Mouse (Mus musculus) intestine, embryonic 14.5 days (tissue): Measurements from ENCODE around the gene Drc3. TPM values are rescaled to one million over a fixed set of nuclear protein-coding genes. Genes with fewer than 3 reads are reported as not detected.
"Not testable (repeated sequence)": the region's sequence is repeated elsewhere in the genome, so short reads cannot be mapped to it uniquely, and the experiment has no call there.

Experiments
- ATAC-seq: fragments of 200-750 bp; cut with Nextera tagmentation; replicated peaks from 2 replicates; pipeline ENCODE4 v1.8.0; 2017; ENCODE audit warnings: low read depth, moderate number of reproducible peaks, moderate TSS enrichment, moderate library complexity; ENCODE audit not compliant: low FRiP score, low TSS enrichment
- DNase-seq: peaks from one replicate; pipeline ENCODE4 v3.0.0-alpha.2; 2018; ENCODE audit warnings: low spot score
- H3K27ac ChIP-seq: fragments of 300-500 bp; sonication (generic); 2 replicates; pipeline ENCODE4 v1.5.1; 2014; ENCODE audit warnings: low read depth, mild to moderate bottlenecking, control low read depth
- H3K27me3 ChIP-seq: fragments of 300-500 bp; sonication (generic); replicated peaks from 2 replicates; pipeline ENCODE4 v1.6.1; 2014; ENCODE audit warnings: low read length, control low read depth; ENCODE audit not compliant: control insufficient read depth, insufficient read depth
- H3K36me3 ChIP-seq: fragments of 300-500 bp; sonication (generic); 2 replicates; pipeline ENCODE4 v1.6.1; 2014; ENCODE audit warnings: low read length, control low read depth; ENCODE audit not compliant: control insufficient read depth, insufficient read depth
- H3K4me1 ChIP-seq: fragments of 300-500 bp; sonication (generic); replicated peaks from 2 replicates; pipeline ENCODE4 v1.6.1; 2014; ENCODE audit warnings: low read length, control low read depth, mixed read lengths; ENCODE audit not compliant: control insufficient read depth, insufficient read depth
- H3K4me2 ChIP-seq: fragments of 300-500 bp; sonication (generic); 2 replicates; pipeline ENCODE4 v1.6.1; 2014; ENCODE audit warnings: low read length
- H3K4me3 ChIP-seq: fragments of 300-500 bp; sonication (generic); 2 replicates; pipeline ENCODE4 v1.5.1; 2014; ENCODE audit warnings: low read depth, low read length, control low read depth, mixed read lengths
- H3K9ac ChIP-seq: fragments of 300-500 bp; sonication (generic); 2 replicates; pipeline ENCODE4 v1.6.1; 2014; ENCODE audit warnings: mild to moderate bottlenecking, low read length
- H3K9me3 ChIP-seq: fragments of 300-500 bp; sonication (generic); 2 replicates; pipeline ENCODE4 v1.6.1; 2016; ENCODE audit warnings: low read length, control low read depth; ENCODE audit not compliant: control insufficient read depth
- WGBS: fragments of 180-500 bp; shearing (Covaris S2); extraction: QIAGEN DNeasy Blood & Tissue Kit; methylation state at CpG from one replicate; pipeline ENCODE4 v1.1.7; 2014; 5-methylcytosine and 5-hydroxymethylcytosine counted together
- polyA plus RNA-seq: library from polyadenylated mRNA; unstranded; fragments of >200 nt; fragmentation: Nextera tagmentation; extraction: Ambion mirVana; gene quantifications from 2 replicates; pipeline ENCODE4 v1.2.1, GENCODE M21; 2014

The Drc3 gene
- polyA plus RNA-seq, 1 experiment from 2014 or later = 1.6 TPM

DNA sequence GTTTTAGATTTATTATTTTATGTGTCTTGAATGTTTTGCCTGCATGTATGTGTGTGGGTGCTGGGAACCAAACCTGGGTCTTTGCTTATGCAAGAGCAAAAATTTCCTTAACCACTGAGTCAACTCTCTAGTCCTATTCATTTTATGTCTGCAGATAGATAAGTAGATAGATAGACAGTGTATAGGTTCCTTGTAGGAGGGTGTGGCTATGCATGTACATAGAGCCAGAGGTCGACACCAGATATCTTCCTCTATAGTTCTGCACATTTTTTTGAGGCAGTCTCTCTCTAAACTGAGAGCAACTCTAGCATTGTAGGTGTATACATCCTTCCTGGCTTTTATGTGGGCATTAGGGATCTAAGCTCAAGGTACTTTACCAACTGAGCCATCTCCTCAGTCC is 82.0 kb downstream of the Drc3 start:
- DNase-seq (no peak), ATAC-seq (no peak)
- no peaks in the 10 kb centered on the region for H3K9me3 ChIP-seq
- WGBS = 100% methylated on average over 1 of the region's 1 CpGs
- no peaks in the 10 kb centered on the region for H3K27me3 ChIP-seq
- H3K36me3 ChIP-seq = peaks cover 74% of the 10 kb centered on the region
- no peak overlapping the region for H3K4me2 ChIP-seq
- no peak overlapping the region for H3K9ac ChIP-seq
- no peaks in the 10 kb centered on the region for H3K4me1 ChIP-seq
- H3K4me3 ChIP-seq = no peak overlapping the region
- H3K27ac ChIP-seq = no peak overlapping the region

DNA sequence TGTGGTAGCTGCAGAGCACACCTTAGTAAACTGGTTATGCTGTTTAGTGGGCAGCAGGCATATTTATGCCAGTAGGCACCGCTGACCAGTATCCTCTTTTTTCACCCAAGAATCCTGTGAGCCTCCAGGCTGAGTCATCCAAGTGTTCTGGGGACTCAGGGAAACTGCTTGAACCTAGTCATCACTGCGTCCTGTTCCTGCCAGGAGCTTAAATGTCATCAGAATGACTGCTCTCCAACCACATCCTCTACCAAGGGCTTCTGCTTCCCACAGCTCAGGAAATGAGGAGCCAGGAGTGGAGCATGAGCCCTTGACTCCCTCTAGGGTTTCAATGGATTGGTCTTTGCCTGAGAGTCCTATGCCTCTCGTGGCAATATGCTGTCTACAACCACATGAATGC is 83.5 kb downstream of the Drc3 start:
- H3K27me3 ChIP-seq = no peaks in the 10 kb centered on the region
- no peak overlapping the region for H3K9ac ChIP-seq
- no peak overlapping the region for H3K27ac ChIP-seq
- peaks cover 82% of the 10 kb centered on the region for H3K36me3 ChIP-seq
- DNase-seq (no peak), ATAC-seq (no peak)
- WGBS = 89% methylated on average over 3 of the region's 3 CpGs
- H3K4me3 ChIP-seq = no peak overlapping the region
- no peaks in the 10 kb centered on the region for H3K4me1 ChIP-seq
- H3K9me3 ChIP-seq = no peaks in the 10 kb centered on the region
- H3K4me2 ChIP-seq = no peak overlapping the region

GRCm38 (mm10) chr11:60439621-60440020 is 86.5 kb downstream of the Drc3 start:
- H3K4me1 ChIP-seq, ATAC-seq, H3K4me3 ChIP-seq, DNase-seq, H3K4me2 ChIP-seq, H3K9ac ChIP-seq, H3K9me3 ChIP-seq, H3K27me3 ChIP-seq, H3K27ac ChIP-seq: not testable (repeated sequence)
- 17% methylated on average over 1 of the region's 1 CpGs for WGBS
- H3K36me3 ChIP-seq = peaks cover 88% of the 10 kb centered on the region

DNA sequence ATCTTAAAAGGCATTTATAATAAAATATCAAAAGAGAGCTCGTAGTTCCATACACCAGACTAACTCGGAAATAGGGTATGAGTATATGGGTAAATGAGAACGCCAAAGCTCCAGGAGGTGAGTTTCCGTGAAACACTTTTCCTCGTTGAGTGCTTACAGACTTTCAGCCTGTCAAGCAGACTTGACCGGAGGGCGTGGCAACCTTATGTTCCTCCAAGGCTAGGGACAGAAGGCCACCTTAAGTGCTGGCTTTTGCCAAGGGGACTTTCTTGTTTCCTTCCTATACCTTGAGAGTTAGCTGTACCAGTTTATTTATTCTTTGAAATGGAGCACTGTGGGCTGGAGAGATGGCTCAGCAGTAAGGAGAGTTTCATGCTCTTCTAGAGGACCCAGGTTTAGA is 87.0 kb downstream of the Drc3 start:
- no peaks in the 10 kb centered on the region for H3K4me1 ChIP-seq
- WGBS = 32% methylated on average over 7 of the region's 7 CpGs
- no peak overlapping the region for H3K27ac ChIP-seq
- peaks cover 83% of the 10 kb centered on the region for H3K36me3 ChIP-seq
- no peak overlapping the region for H3K4me3 ChIP-seq
- no peak overlapping the region for H3K9ac ChIP-seq
- ATAC-seq = no peak
- no peak for DNase-seq
- no peaks in the 10 kb centered on the region for H3K9me3 ChIP-seq
- H3K27me3 ChIP-seq = no peaks in the 10 kb centered on the region
- H3K4me2 ChIP-seq = no peak overlapping the region

DNA sequence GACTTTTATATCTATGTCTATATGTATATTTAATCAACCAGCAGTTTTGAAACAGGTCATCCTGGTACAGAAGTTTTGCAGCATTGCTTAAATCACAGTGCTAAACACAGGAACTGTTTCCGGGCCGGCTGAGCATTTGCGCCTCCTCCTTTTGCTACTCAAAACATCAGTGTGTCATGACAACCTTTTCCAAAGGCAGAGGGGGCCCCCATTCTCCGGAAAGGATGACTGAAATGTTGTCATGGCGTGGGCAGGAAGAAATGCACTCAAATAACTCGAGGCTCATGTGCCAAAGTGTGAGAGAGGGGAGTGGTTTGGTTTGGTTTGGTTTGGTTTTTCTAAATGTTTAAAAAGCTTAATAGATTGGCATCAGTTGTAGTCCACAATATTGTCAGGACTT is 89.8 kb downstream of the Drc3 start:
- Histone ChIP-seq H3K4me2 (no peak overlapping the region), H3K36me3 (peaks cover 58% of the 10 kb centered on the region), H3K9ac (no peak overlapping the region), H3K27ac (no peak overlapping the region), H3K4me3 (no peak overlapping the region), H3K27me3 (no peaks in the 10 kb centered on the region), H3K9me3 (no peaks in the 10 kb centered on the region), H3K4me1 (no peaks in the 10 kb centered on the region)
- DNase-seq (no peak), ATAC-seq (no peak)
- 90% methylated on average over 6 of the region's 6 CpGs for WGBS

Other genes with a start within 250 kb of the Drc3 start
- gene Rai1, start 248.3 kb upstream of the Drc3 start, polyA plus RNA-seq = 28.2 and 31.2 TPM in 2 replicates
- gene Srebf1, start 130.7 kb upstream of the Drc3 start, polyA plus RNA-seq = 85.0 and 97.7 TPM in 2 replicates
- 16.3 and 19.4 TPM in 2 replicates for gene Tom1l2, start 424 bp upstream of the Drc3 start, polyA plus RNA-seq
- gene Gid4, start 63.8 kb downstream of the Drc3 start, polyA plus RNA-seq = 28.9 and 29.1 TPM in 2 replicates
- gene Atpaf2, start 65.1 kb downstream of the Drc3 start, polyA plus RNA-seq = 59.5 and 62.2 TPM in 2 replicates
- gene Drg2, start 101.3 kb downstream of the Drc3 start, polyA plus RNA-seq = 110 and 113 TPM in 2 replicates
- 0.07 and 0.32 TPM in 2 replicates for gene Myo15, start 116.0 kb downstream of the Drc3 start, polyA plus RNA-seq
- 35.4 and 36.2 TPM in 2 replicates for gene Alkbh5, start 183.1 kb downstream of the Drc3 start, polyA plus RNA-seq